9 mouse cellular contexts compared by ENCODE assay signal in the genomic region with DNA sequence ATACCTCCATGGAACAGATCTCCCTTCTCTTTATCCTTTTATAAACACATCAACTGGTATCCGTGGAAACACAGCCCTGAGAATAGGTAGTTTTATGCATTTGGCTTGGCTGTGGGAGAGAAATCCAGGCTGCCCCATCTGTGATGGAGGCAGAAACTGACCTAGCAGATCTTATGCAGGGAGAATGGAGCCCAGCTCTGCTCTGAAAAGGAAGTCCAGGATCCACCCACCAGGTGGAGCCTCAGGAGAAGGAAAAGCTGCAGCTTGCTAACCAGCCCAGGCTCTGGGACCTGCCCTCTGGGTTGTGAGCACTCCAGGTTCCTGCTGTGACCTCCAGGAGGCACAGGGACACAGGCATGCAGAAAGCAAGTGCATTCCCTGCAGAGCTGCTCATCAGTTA. TPM values are rescaled to one million over a fixed set of nuclear protein-coding genes. Genes with fewer than 3 reads are reported as not detected.
DNase-seq lines count a peak whose midpoint lies in the region; ATAC-seq lines count a peak whose summit lies in the region.
"Had no signal": no experiment of that assay in that cellular context is flagged by ENCODE, and none has a peak within 500 bp of the region (broad histone marks: within the 10 kb centered on the region; RNA-seq: fewer than 3 reads in every experiment).

No protein-coding gene starts in this region.

- peak; percentile 42 to 45 for DNase-seq in heart, postnatal 10 days
- no peak for DNase-seq in heart, adult 9 months (ENCODE audit: low spot score in 2 of 2)
- DNase-seq in ZHBTc4 (ENCODE audit: low read depth, low spot score), result peak; percentile 78
- DNase-seq in frontal cortex, postnatal 14 days (ENCODE audit: low spot score in 2 of 2), result peak; percentile 53 to 62
- DNase-seq in layer of hippocampus, postnatal 14 days (ENCODE audit: low spot score in 2 of 2), result peak; percentile 15 to 31
- DNase-seq in yolk sac, embryonic 10.5 days (ENCODE audit: low spot score), result peak; percentile 40
- DNase-seq: liver, embryonic 13.5 days had no signal

- H3K4me1 ChIP-seq in midbrain, embryonic 15.5 days, result no peaks in the 10 kb centered on the region

- H3K27me3 ChIP-seq in midbrain, embryonic 15.5 days (replicated peaks), result peaks cover 8% of the 10 kb centered on the region

- 0 out of 2 replicates have a peak, but pooled peaks have one; percentile 34 for ATAC-seq in midbrain, embryonic 15.5 days (replicated peaks)
- ATAC-seq in monocyte, adult 5-6 weeks (replicated peaks; ENCODE audit: insufficient number of reproducible peaks, low FRiP score, low TSS enrichment, poor library complexity, severe bottlenecking), result no peak

- 14% methylated on average over 1 of the region's 1 CpGs for WGBS in midbrain, embryonic 15.5 days

- H3K36me3 ChIP-seq in midbrain, embryonic 15.5 days (replicated peaks), result no peaks in the 10 kb centered on the region
- H3K36me3 ChIP-seq: liver, embryonic 13.5 days had no signal

- no peak overlapping the region for H3K9ac ChIP-seq in midbrain, embryonic 15.5 days
- H3K9ac ChIP-seq: liver, embryonic 13.5 days had no signal

- H3K4me3 ChIP-seq in midbrain, embryonic 15.5 days, result no peak overlapping the region
- H3K4me3 ChIP-seq: liver, embryonic 13.5 days had no signal

- no peak overlapping the region for H3K27ac ChIP-seq in midbrain, embryonic 15.5 days
- H3K27ac ChIP-seq: liver, embryonic 13.5 days had no signal

- intact Hi-C loops in heart, postnatal 10 days (cut with DNase I), result no loop called here

- no peak overlapping the region for H3K4me2 ChIP-seq in midbrain, embryonic 15.5 days
- H3K4me2 ChIP-seq: liver, embryonic 13.5 days had no signal

- no peaks in the 10 kb centered on the region for H3K9me3 ChIP-seq in midbrain, embryonic 15.5 days
- H3K9me3 ChIP-seq: liver, embryonic 13.5 days had no signal

RNA-seq across cellular contexts. Expression of gene Gm9573, which starts 7.6 kb away (rescaled TPM):
- not detected for total RNA-seq in heart, postnatal 10 days (2021)
- total RNA-seq in layer of hippocampus, postnatal 14 days (2021), result not detected
- not detected in 2 replicates for polyA plus RNA-seq in midbrain, embryonic 15.5 days (2015; fragmentation: Nextera tagmentation; extraction: Ambion mirVana)
- not detected in 3 replicates for total RNA-seq in monocyte, adult 5-6 weeks (2017)
- polyA plus RNA-seq: liver, embryonic 13.5 days had no signal

RNA-seq across cellular contexts. Expression of gene Mucl3, which starts 9.5 kb away (rescaled TPM):
- not detected for total RNA-seq in heart, postnatal 10 days (2021)
- total RNA-seq in layer of hippocampus, postnatal 14 days (2021), result not detected
- polyA plus RNA-seq in midbrain, embryonic 15.5 days (2015; fragmentation: Nextera tagmentation; extraction: Ambion mirVana), result not detected in 2 replicates
- total RNA-seq in monocyte, adult 5-6 weeks (2017), result not detected in 3 replicates

RNA-seq across cellular contexts. Expression of gene Sfta2, which starts 32.6 kb away (rescaled TPM):
- not detected for total RNA-seq in heart, postnatal 10 days (2021)
- total RNA-seq in layer of hippocampus, postnatal 14 days (2021), result not detected
- polyA plus RNA-seq in midbrain, embryonic 15.5 days (2015; fragmentation: Nextera tagmentation; extraction: Ambion mirVana), result not detected in 2 replicates
- not detected in 3 replicates for total RNA-seq in monocyte, adult 5-6 weeks (2017)
- polyA plus RNA-seq: liver, embryonic 13.5 days had no signal

RNA-seq across cellular contexts. Expression of gene Vars2, which starts 33.4 kb away (rescaled TPM):
- total RNA-seq in heart, postnatal 10 days (2021), result 10 to 100 TPM; 25.2 to 34.0 TPM
- total RNA-seq in layer of hippocampus, postnatal 14 days (2021), result 10 to 100 TPM; 34.3 to 34.8 TPM
- 16.3 and 16.5 TPM in 2 replicates for polyA plus RNA-seq in midbrain, embryonic 15.5 days (2015; fragmentation: Nextera tagmentation; extraction: Ambion mirVana)
- 7.4 to 13.8 TPM (median 11.3 TPM) in 3 replicates for total RNA-seq in monocyte, adult 5-6 weeks (2017)

RNA-seq across cellular contexts. Expression of gene Gtf2h4, which starts 39.5 kb away (rescaled TPM):
- total RNA-seq in heart, postnatal 10 days (2021), result 10 to 100 TPM; 15.5 to 18.7 TPM
- total RNA-seq in layer of hippocampus, postnatal 14 days (2021), result 10 to 100 TPM; 23.9 to 25.8 TPM
- 27.6 and 29.5 TPM in 2 replicates for polyA plus RNA-seq in midbrain, embryonic 15.5 days (2015; fragmentation: Nextera tagmentation; extraction: Ambion mirVana)
- 10.9 to 22.5 TPM (median 13.5 TPM) in 3 replicates for total RNA-seq in monocyte, adult 5-6 weeks (2017)

Comparison
In these comparisons a context has a peak if more than half of its experiments do, and no peak if none do; other contexts are left out.
1. DNase-seq: peak in heart, postnatal 10 days (2 of 2), ZHBTc4 (single experiment), frontal cortex, postnatal 14 days (2 of 2), layer of hippocampus, postnatal 14 days (2 of 2) and yolk sac, embryonic 10.5 days (single experiment); none in heart, adult 9 months (0 of 2).